Mouse (Mus musculus): Measurements from ENCODE around the gene Dock6.
"Not testable (repeated sequence)": the region's sequence is repeated elsewhere in the genome, so short reads cannot be mapped to it uniquely, and the experiment has no call there.

Dock6 gene

DNA sequence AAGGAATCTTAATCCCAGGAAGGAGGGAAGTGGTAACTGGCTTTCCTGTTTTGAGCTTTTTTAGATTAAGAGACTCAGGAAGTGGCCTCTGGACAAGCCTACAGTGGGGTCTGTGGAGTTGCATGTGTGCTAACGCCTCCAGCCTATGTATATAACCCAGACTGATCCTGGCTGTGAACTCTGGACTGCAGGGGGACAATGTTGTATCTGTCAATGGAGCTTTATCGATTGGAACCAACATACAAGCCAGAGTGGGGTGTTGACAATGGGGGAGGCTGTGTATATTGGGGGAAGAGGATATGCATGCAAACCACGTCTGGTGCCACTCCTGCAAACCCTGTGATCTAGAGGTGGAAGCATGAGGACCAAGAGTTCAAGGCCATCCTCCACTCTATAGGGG lies 46.1 kb downstream of the Dock6 start:
- no peak for DNase-seq

GRCm38 (mm10) chr9:21803986-21804644 lies 48.3 kb downstream of the Dock6 start:
- DNase-seq, result peak; percentile 78

DNA sequence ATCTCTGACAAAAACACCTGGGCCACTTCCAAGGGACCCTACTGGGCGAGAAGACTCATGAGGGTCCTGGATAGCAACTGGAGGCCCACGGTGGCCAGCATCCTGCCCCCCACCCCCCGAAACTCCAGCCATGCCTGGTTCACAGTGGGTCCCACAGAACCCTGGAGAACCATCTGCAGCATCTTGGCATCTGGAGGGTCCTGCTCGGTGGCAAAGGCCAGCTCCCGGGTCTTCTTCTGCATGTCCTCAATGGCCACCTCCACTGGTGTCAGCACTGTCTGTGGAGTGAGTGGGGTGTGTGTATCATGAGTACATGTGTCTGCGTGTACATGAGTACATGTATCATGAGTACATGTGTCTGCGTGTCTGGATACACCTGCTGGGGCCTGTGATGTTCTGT lies 50.8 kb downstream of the Dock6 start:
- DNase-seq, result no peak

DNA sequence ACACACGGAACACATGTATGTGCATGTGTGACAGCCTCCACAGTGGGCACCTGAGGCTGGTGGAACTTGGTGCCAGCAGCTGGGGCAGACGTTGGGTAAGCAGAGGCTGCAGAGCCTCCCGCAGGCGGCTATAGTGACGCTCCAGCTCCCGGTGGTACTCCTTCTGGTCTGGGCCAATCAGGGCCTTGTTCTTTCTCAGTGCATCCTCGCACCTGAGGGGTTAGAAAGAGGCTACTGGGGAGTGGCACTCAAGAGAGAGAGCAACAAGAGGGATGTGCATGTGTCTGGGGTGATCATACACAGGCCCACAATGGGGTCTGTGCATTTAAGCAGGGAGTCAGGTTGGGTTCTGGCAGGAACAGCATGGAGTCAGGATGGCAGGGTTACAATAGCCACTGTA lies 51.3 kb downstream of the Dock6 start:
- no peak for DNase-seq

DNA sequence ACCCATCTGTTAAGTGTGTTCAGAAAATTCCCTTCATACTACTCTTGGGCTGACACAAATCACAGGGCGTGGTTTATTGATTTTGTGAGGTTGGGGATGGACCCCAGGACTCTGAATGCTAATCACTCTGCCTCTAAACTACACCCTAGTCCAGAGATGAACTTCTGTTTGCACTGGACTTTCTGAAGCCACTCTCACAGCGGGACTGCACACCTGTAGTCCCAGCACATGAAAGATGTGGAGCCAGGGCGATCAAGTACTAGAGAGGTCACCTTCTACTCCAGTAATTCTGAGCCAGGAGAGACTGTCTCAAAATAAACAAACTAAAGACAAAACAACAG lies 53.5 kb downstream of the Dock6 start:
- DNase-seq, result no peak

GRCm38 (mm10) chr9:21798345-21799009 lies 54.0 kb downstream of the Dock6 start, which contains the start of gene Kank2:
Gene Kank2, minus strand, starts transcription at chr9:21798744.
- DNase-seq, result peak; percentile 95

DNA sequence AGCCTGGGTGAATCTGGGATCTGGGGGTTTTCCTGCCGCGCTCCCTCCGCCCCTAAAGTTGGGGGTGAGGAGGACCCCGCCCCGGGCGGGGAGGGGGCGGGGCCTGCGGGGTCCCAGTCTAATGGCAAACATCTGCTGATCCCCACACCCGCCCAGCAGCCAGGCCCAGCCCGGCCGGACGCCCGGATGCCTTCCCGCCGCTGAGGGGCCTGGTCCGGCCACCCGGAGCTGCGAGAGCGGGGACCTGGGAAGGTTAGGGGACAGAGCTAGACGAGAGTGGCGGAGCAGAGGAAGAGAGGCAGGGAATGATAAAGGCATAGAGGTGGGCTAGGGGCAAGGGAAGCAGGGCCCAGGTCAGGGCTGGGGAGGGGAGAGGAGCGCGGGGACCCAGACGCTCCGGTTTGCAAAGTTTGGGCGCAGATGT lies 54.5 kb downstream of the Dock6 start:
- peak; percentile 65 for DNase-seq

GRCm38 (mm10) chr9:21796919-21797318 lies 55.5 kb downstream of the Dock6 start:
- no peak for DNase-seq

DNA sequence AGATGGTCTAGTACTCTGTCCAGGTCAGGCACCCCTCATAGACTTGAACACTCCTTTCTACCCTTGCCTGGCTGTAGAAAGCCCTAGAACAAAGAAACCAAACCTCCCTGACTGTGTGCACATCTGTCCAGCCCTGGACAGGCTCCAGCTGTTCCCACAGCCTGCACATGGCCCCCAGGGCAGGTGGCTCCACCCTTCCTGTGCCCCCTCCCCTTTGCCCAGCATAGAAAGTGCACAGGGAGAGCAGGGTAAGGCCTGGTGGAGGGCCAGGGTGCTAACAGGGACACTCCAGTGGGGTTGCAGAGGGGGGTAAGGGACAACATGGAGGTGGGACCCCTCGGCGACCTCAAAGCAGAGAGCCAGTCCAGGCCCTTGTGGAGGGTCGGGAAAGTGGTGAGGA lies 56.2 kb downstream of the Dock6 start:
- DNase-seq, result no peak

- DNase-seq, result no peak
Measured at GRCm38 (mm10) chr9:21795579-21795978, 56.9 kb downstream of the Dock6 start.

DNA sequence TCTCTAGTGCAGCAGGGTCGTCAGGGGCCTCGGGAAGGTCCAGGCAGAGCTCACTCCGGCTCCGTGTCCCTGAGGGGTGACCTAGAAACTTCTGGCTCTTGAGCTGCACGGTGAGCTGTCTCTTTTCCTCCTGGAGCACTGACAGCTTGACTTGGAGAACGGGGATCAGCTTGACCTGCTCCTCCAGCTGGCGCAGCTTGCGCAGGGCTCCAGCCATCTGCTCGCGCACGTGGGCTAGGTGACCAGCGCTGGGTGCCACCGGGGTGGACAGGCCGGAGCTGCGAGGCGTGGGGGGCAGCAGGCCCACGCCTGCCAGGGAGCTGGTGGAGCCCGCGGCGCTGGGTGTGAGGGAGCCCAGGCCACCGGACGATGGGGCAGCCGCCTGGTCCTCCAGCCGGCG lies 57.5 kb downstream of the Dock6 start:
- DNase-seq, result no peak

DNA sequence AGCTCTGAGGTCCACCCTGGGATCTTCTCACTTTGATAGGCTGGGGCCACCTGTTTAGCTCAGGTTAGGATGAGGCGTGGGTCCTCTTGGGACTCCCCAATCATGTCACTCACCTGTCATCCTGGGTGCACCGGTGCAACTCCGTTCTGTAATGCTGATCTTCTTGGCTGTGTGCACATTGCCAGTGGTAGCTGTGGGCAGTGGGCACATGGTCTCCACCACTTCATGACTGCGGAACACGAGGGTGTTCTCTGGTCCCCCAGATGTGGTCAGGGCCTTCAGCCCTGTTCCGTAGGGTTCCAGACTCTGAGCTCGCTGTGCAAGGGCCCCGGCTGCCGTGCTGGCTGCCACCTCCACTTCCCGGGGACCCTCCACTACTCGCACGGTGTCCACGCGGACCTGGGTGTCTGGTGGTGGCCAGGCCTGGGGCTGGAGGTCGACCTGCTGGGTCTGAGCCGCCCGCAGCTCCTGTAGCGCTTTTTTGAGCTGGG lies 58.0 kb downstream of the Dock6 start:
- DNase-seq, result no peak

DNA sequence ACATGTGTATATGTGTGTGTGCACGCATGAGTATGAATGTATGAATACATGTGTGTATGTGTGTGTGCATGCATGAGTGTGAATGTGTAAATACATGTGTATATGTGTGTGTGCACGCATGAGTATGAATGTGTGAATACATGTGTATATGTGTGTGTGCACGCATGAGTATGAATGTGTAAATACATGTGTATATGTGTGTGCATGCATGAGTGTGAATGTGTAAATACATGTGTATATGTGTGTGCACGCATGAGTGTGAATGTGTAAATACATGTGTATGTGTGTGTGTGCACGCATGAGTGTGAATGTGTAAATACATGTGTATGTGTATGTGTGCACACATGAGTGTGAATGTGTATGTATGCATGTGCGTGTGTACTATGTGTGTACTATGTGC lies 58.9 kb downstream of the Dock6 start:
- not testable (repeated sequence) for DNase-seq

GRCm38 (mm10) chr9:21792644-21793043 lies 59.8 kb downstream of the Dock6 start:
- DNase-seq, result no peak

- DNase-seq, result peak; percentile 43
Measured at GRCm38 (mm10) chr9:21791861-21792260, 60.6 kb downstream of the Dock6 start.

DNA sequence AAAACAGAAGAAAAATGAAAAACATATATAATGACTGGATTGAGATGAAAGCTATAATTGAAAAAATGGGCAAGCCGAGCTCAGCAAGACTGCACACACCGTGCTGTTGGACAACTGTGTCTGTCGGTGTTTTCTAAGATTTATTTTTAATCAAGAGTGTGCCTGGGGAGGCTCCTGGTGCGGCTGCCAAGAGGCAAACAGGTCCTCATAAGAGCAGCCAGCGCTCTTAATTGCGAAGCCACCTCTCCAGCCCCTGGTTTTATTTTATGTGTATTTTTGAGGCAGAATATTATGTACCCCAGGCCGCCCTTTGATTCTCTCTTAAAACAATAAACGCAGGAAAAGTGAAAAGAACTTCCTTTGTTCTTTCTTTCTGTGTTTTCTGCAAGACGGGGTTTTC lies 64.2 kb downstream of the Dock6 start:
- DNase-seq, result no peak

DNA sequence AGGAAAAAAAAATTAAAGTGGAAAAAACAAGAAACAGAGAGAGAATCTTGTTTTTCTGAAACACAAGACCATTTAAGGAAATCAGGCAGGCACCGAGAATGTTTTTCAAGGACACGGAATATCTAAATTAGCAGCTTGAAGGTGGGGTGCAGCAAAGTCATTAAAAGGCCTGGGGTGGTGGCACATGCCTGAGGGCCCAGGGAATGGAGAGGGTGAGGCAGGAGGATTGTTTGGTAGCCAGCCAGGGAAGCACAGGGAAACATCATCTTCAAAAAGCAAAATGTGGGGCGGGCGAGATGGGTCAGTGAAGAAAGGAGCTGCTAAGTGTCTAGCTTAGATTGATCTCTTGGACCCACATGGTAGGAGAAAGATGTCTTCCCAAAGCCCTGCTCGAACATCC lies 64.8 kb downstream of the Dock6 start:
- DNase-seq, result no peak

DNA sequence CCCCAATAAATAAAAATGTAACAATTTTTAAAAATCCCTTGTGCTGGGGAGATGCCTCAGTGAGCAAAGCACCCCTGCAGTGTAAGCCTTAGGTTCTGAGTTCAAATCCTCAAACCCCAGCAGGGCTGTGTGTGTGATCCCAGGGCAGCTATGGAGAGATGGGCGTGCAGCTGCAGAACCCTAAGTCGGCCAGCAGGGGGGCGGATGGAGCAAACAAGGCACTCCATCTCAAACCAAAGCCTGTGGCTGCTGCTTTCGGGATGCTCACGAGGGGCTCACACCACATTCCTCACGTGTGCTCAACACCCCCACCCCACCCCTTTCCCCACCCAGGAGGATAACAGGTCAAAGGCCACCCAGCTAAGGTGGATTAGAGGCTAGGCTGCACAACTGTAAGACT lies 65.5 kb downstream of the Dock6 start:
- peak; percentile 70 for DNase-seq

- not testable (repeated sequence) for DNase-seq
Measured at GRCm38 (mm10) chr9:21786309-21786708, 66.1 kb downstream of the Dock6 start.

GRCm38 (mm10) chr9:21784517-21785307 lies 67.7 kb downstream of the Dock6 start:
- no peak for DNase-seq

DNA sequence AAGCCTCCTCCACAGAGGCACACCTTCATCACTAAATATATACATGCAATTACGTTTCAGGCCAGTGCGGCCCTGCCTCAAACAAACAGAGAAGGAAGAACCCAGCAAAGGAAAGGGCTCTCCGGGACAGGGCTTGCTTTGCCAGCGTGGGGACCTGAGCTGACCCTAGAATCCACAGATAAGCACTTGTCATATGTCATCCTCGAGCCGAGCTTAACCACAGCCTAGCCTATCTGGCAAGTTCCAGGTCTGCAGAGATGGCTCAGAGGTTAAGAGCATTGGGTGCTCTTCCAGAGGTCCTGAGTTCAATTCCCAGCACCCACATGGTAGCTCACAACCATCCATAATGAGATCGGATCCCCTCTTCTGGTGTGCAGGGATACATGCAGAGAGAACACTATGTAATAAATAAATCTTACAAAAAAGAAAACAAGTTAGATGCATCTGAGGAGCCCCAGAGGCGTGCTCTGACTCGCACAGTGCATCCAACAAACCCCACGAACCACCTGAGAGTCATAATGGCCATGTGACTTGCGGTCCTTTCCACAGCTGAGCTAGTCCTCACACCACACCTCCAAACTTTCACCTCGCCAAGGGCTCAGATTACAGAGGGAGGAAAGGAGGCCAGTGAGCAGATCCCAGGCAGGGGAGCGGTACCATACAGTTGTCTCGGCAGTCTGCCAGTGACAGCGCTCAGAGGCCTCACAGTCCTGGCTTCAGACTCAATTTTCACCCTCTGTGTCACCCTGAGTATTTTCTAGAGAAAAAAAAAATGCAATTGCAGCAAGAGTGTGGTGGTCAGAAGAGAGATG lies 70.6 kb downstream of the Dock6 start:
- no peak for DNase-seq

- no peak for DNase-seq
Measured at GRCm38 (mm10) chr9:21777726-21778125, 74.7 kb downstream of the Dock6 start.

DNA sequence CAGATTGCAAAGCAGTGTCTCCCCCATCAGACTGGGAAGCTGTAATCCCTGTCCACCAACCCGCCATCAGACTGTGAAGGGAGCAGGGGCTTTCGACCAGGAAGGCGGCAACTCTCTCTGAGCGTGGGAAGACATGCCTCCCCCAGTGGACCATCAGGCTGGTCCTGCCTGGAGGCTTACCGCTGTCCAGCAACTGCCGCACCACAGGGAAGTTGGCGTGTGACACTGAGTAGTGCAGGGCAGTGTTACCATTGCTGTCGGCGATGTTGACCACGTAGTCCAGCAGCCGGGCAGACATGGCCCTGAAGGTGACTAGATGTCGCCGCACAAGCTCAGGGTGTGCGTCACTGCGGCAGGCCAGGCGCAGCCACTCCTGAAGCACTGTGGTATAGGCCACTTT lies 78.1 kb downstream of the Dock6 start:
- DNase-seq, result no peak
